Mouse (Mus musculus): ENCODE results near the gene Ntrk2.

The Ntrk2 gene

DNA sequence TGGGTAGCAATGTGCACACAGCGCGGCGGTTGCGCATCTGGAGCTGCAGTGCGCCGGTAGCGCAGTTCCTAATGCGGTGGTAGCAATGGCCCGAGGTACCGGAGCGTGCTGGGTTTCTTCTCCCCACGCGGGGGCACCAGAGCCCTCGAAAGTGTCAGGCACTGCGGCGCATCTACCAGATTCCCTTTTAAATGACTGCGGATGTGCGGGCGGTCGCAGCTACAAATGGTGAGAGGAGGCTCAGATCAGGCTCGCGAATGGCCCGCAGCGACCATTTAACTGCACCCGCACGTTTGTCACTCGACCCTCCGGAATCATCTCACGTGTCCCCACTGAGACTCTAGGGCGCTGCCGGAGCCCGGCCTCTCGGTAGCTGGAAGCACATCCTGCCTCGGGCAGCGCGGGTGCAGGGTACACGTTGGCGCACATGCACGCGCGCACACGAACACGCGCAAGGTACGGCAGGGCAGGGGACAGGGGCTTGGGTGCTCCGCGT is at the start of gene Ntrk2:
Gene Ntrk2 (plus strand): TSS at position 173 of the 496 bp plus-strand sequence.
- in situ Hi-C loops (cut with MboI; ENCODE audit: low pct_unique_long_range_greater_than_20kb in 1 of 2, low sequenced_read_pairs in 2 of 2, unreplicated experiment in 1 of 2): no loop called here

DNA sequence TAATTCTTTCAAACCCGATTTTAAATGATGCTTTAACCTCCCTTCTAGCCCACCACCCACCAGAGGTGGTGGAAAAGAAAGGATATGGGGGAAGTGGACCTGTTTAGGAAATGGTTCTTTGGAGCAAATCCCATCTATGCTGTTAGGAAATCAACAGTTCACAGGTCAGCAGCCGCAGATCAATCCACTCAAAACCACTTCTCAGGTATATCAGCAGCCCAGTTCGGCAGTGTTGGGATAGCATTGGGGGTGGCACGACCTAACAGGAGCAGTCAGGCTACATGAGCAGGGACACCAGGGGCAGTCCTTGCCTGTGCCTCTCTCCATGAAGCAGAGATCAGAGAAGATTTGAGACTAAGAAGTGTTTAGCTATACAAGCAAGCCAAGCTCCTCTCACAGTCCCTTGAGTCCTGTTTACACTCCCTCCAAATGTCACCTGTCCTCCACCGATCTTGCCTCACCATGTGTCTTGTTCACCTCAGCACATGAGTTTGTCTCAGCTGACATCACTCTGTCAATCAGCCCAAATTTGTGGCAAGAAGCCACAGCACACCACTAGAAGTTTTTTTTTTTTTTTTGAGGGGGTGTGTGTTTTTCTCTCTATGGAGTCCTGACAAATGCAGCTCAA is 45.3 kb upstream of the Ntrk2 start:
- in situ Hi-C loops (cut with MboI; ENCODE audit: low pct_unique_long_range_greater_than_20kb in 1 of 2, low sequenced_read_pairs in 2 of 2, unreplicated experiment in 1 of 2): no loop called here

GRCm38 (mm10) chr13:58768258-58768657 is 38.1 kb upstream of the Ntrk2 start:
- in situ Hi-C loops (cut with MboI; ENCODE audit: low pct_unique_long_range_greater_than_20kb in 1 of 2, low sequenced_read_pairs in 2 of 2, unreplicated experiment in 1 of 2): no loop called here

- in situ Hi-C loops (cut with MboI; ENCODE audit: low pct_unique_long_range_greater_than_20kb in 1 of 2, low sequenced_read_pairs in 2 of 2, unreplicated experiment in 1 of 2): no loop called here
Measured at GRCm38 (mm10) chr13:58769438-58769837, 36.9 kb upstream of the Ntrk2 start.

DNA sequence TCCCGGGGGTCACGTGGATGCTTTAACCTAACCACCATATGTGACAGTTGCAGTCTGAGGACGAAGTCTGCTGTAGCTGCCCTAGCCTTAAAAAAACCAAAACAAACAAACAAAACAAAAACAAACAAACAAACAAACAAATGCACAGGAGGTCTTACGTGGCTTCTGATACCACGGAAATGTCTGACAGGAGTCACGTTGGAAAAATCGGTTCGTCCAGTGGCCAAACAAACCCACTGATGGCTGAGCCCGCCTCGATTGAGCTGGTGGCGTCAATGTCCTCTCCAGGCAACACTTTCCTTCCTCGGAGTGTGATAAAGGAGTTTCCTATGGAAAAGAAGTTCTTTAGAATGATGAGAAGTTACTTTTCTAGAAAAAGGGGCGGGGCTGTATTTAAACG is 27.1 kb upstream of the Ntrk2 start:
- in situ Hi-C loops (cut with MboI; ENCODE audit: low pct_unique_long_range_greater_than_20kb in 1 of 2, low sequenced_read_pairs in 2 of 2, unreplicated experiment in 1 of 2): no loop called here

DNA sequence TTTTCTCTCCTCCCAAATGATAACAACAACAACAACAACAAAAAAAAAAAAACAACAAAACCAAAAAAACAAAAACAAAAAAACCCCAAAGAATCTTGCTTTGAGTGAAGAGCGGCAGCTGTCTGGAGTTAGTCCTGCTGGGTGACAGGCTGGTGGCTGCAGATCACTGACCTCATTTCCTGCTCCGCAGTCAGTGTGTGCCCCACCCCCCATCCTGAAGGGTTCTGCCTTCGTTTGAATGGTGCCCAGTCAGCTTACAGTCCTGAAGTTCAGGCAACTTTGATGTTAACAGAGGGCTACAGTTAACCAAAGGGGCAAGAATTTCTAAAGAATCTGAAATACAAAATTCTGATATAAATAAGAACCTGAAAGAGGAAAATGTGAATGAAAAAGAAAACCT is 19.9 kb upstream of the Ntrk2 start:
- in situ Hi-C loops (cut with MboI; ENCODE audit: low pct_unique_long_range_greater_than_20kb in 1 of 2, low sequenced_read_pairs in 2 of 2, unreplicated experiment in 1 of 2): no loop called here

GRCm38 (mm10) chr13:58790741-58791140 is 15.6 kb upstream of the Ntrk2 start:
- in situ Hi-C loops (cut with MboI; ENCODE audit: low pct_unique_long_range_greater_than_20kb in 1 of 2, low sequenced_read_pairs in 2 of 2, unreplicated experiment in 1 of 2): no loop called here

- in situ Hi-C loops (cut with MboI; ENCODE audit: low pct_unique_long_range_greater_than_20kb in 1 of 2, low sequenced_read_pairs in 2 of 2, unreplicated experiment in 1 of 2): no loop called here
Measured at GRCm38 (mm10) chr13:58797386-58797785, 9.0 kb upstream of the Ntrk2 start.

- in situ Hi-C loops (cut with MboI; ENCODE audit: low pct_unique_long_range_greater_than_20kb in 1 of 2, low sequenced_read_pairs in 2 of 2, unreplicated experiment in 1 of 2): no loop called here
Measured at GRCm38 (mm10) chr13:58801291-58801690, 5.1 kb upstream of the Ntrk2 start.

DNA sequence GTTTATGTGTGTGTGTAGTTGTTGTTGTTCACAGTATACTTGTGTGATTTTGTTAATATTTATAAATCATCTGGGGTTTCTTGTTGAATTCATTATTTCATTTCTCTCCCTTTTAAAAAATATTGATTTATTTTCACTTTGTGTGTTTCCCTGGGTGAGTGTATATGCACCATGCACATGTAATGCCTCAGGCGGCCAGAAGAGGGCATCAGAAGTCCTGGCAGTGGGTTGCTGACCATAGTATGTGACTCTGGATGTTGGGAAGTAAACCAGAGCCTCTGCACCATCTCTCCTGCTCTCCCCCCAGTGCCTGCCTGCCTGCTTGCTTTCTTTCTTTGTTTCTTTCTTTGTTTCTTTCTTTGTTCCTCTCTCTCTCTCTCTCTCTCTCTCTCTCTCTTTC is 2.5 kb upstream of the Ntrk2 start:
- in situ Hi-C loops (cut with MboI; ENCODE audit: low pct_unique_long_range_greater_than_20kb in 1 of 2, low sequenced_read_pairs in 2 of 2, unreplicated experiment in 1 of 2): no loop called here

GRCm38 (mm10) chr13:58805833-58806232 is 536 bp upstream of the Ntrk2 start:
- in situ Hi-C loops (cut with MboI; ENCODE audit: low pct_unique_long_range_greater_than_20kb in 1 of 2, low sequenced_read_pairs in 2 of 2, unreplicated experiment in 1 of 2): no loop called here

DNA sequence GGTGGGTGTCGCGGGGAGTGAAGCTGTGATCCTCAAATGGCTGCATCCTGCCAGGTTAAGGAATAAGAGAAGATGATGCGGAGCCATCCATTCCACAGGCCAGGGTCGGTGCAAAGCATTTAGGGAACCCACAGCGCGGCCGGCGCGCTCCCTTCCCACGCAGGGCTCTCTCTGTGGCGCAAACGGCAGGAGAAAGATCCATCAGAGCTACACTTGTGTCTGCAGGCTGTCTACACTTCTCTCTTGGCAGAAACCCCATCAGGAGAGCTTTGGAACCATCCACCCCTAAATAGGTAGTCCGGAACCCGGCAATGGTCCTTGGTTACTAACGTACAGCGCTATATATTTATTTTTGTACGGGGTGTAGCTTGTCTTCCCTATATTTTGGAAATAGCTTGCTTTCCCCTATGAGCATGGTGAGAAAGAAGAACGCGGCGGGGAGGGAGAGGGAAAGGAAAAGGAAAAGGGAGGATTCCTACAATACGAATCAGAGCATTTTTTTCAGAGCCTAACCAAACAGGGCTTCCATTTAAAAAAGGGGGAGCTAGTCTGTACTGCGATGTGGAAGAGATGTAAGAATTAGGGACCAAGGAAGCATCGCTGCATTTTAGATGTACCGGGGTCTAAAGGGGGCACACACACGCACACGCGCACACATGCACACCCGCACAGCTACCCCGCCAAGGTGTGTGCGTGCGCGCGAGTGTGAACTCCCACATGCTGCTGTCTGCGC is 693 bp downstream of the Ntrk2 start:
- in situ Hi-C loops (cut with MboI; ENCODE audit: low pct_unique_long_range_greater_than_20kb in 1 of 2, low sequenced_read_pairs in 2 of 2, unreplicated experiment in 1 of 2): no loop called here

- in situ Hi-C loops (cut with MboI; ENCODE audit: low pct_unique_long_range_greater_than_20kb in 1 of 2, low sequenced_read_pairs in 2 of 2, unreplicated experiment in 1 of 2): no loop called here
Measured at GRCm38 (mm10) chr13:58807629-58808363, 1.4 kb downstream of the Ntrk2 start.

DNA sequence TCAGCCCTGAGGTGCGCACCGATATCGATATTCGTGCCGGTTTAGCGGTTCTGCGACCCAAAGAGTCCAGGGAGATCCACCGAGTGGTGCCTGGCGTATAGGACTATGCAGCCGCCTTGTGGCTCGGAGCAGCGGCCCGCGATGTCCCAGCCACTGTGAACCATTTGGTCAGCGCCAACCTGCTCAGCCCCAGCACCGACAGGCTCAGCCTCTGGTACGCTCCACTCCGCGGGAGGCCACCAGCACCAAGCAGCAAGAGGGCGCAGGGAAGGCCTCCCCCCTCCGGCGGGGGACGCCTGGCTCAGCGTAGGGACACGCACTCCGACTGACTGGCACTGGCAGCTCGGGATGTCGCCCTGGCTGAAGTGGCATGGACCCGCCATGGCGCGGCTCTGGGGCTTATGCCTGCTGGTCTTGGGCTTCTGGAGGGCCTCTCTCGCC is 2.0 kb downstream of the Ntrk2 start:
- in situ Hi-C loops (cut with MboI; ENCODE audit: low pct_unique_long_range_greater_than_20kb in 1 of 2, low sequenced_read_pairs in 2 of 2, unreplicated experiment in 1 of 2): no loop called here

DNA sequence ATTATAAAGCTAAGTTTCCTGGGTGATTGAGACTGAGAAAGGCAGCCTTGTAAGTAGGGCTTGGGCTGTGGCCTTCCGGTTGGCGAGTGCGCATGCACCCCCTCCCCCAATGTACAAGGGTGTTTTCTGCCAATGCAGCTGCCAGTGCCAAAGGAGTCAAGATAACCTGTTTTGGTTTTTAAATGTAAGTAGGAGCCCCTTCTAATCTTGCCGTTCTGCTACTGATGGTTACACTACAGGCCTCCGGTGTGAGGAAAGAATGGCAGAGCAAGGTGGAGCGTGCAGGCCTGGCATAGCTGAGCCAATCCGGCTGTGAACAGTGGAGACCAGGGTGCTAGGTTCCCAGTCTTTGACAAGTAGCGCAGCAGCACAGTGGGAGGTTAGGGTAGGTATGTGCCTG is 3.6 kb downstream of the Ntrk2 start:
- in situ Hi-C loops (cut with MboI; ENCODE audit: low pct_unique_long_range_greater_than_20kb in 1 of 2, low sequenced_read_pairs in 2 of 2, unreplicated experiment in 1 of 2): no loop called here

GRCm38 (mm10) chr13:58824752-58825151 is 18.4 kb downstream of the Ntrk2 start:
- in situ Hi-C loops (cut with MboI; ENCODE audit: low pct_unique_long_range_greater_than_20kb in 1 of 2, low sequenced_read_pairs in 2 of 2, unreplicated experiment in 1 of 2): no loop called here

GRCm38 (mm10) chr13:58826356-58827197 is 20.2 kb downstream of the Ntrk2 start:
- in situ Hi-C loops (cut with MboI; ENCODE audit: low pct_unique_long_range_greater_than_20kb in 1 of 2, low sequenced_read_pairs in 2 of 2, unreplicated experiment in 1 of 2): no loop called here

- in situ Hi-C loops (cut with MboI; ENCODE audit: low pct_unique_long_range_greater_than_20kb in 1 of 2, low sequenced_read_pairs in 2 of 2, unreplicated experiment in 1 of 2): no loop called here
Measured at GRCm38 (mm10) chr13:58831999-58832398, 25.6 kb downstream of the Ntrk2 start.

GRCm38 (mm10) chr13:58834726-58835125 is 28.4 kb downstream of the Ntrk2 start:
- in situ Hi-C loops (cut with MboI; ENCODE audit: low pct_unique_long_range_greater_than_20kb in 1 of 2, low sequenced_read_pairs in 2 of 2, unreplicated experiment in 1 of 2): no loop called here

All from mouse embryonic stem cell (cell line).